Mouse (Mus musculus) neural tube, embryonic 13.5 days (tissue): Measurements from ENCODE around the gene Rictor. TPM values are rescaled to one million over a fixed set of nuclear protein-coding genes. Genes with fewer than 3 reads are reported as not detected.

Experiments used
- ATAC-seq: fragments of 200-750 bp; cut with Nextera tagmentation; 2 replicates; pipeline ENCODE4 v1.8.0; 2017; ENCODE audit warnings: low read depth, mild to moderate bottlenecking, moderate TSS enrichment, moderate library complexity
- H3K27ac ChIP-seq: fragments of 300-500 bp; sonication (generic); replicated peaks from 2 replicates; pipeline ENCODE4 v1.5.1; 2015; ENCODE audit warnings: moderate library complexity, mild to moderate bottlenecking, inconsistent platforms
- H3K27me3 ChIP-seq: fragments of 300-500 bp; sonication (generic); 2 replicates; pipeline ENCODE4 v1.6.1; 2015; ENCODE audit warnings: mild to moderate bottlenecking, inconsistent platforms
- H3K36me3 ChIP-seq: fragments of 300-500 bp; sonication (generic); 2 replicates; pipeline ENCODE4 v1.6.1; 2015; ENCODE audit warnings: mild to moderate bottlenecking, inconsistent platforms
- H3K4me1 ChIP-seq: fragments of 300-500 bp; sonication (generic); replicated peaks from 2 replicates; pipeline ENCODE4 v1.6.1; 2015; ENCODE audit warnings: inconsistent platforms
- H3K4me2 ChIP-seq: fragments of 300-500 bp; sonication (generic); 2 replicates; pipeline ENCODE4 v1.6.1; 2015; ENCODE audit warnings: inconsistent platforms, mild to moderate bottlenecking, moderate library complexity
- H3K4me3 ChIP-seq: fragments of 300-500 bp; sonication (generic); 2 replicates; pipeline ENCODE4 v1.5.1; 2015; ENCODE audit warnings: mild to moderate bottlenecking, inconsistent platforms
- H3K9ac ChIP-seq: fragments of 300-500 bp; sonication (generic); 2 replicates; pipeline ENCODE4 v1.6.1; 2015; ENCODE audit warnings: moderate library complexity, mild to moderate bottlenecking, inconsistent platforms
- H3K9me3 ChIP-seq: fragments of 300-500 bp; sonication (generic); 2 replicates; pipeline ENCODE4 v1.6.1; 2016; ENCODE audit warnings: inconsistent platforms
- WGBS: fragments of 180-500 bp; shearing (Covaris S2); methylation state at CpG from one replicate; pipeline ENCODE4 v1.1.7; 2015; 5-methylcytosine and 5-hydroxymethylcytosine counted together
- polyA plus RNA-seq: library from polyadenylated mRNA; unstranded; fragments of >200 nt; fragmentation: Nextera tagmentation; extraction: Ambion mirVana; gene quantifications from 2 replicates; pipeline ENCODE4 v1.2.1, GENCODE M21; 2015

The Rictor gene
- polyA plus RNA-seq, 1 experiment from 2014 or later = 49.4 TPM

DNA sequence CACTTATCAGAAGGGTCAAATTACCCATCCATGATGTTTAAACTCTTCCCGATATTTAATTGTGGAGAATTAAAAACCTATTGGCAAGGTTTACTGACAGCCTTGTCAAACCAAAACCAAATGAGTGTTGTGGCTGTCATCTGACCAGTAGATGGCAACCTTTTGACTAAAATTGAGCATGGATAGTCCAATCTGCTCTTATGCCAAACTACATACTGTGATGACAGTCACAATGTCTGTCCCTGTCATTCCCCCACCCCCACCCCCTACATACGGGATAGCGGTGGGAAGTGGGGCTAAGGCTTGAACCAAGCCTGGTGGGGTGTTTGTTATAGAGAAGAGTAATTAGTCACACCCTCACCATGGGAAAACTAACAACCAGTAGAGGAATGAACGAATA, 132.0 kb downstream of the Rictor start:
- H3K4me1 ChIP-seq = no peaks in the 10 kb centered on the region
- H3K27me3 ChIP-seq = no peaks in the 10 kb centered on the region
- no peaks in the 10 kb centered on the region; the same call in 1 of the 2 replicates for H3K9me3 ChIP-seq
- no peak overlapping the region for H3K4me3 ChIP-seq
- no peak overlapping the region for H3K9ac ChIP-seq
- H3K4me2 ChIP-seq = no peak overlapping the region
- WGBS = 54% methylated on average over 4 of the region's 4 CpGs
- no peak overlapping the region for H3K27ac ChIP-seq
- peak; percentile 32; the same call in 1 of the 2 replicates for ATAC-seq
- H3K36me3 ChIP-seq = no peaks in the 10 kb centered on the region

DNA sequence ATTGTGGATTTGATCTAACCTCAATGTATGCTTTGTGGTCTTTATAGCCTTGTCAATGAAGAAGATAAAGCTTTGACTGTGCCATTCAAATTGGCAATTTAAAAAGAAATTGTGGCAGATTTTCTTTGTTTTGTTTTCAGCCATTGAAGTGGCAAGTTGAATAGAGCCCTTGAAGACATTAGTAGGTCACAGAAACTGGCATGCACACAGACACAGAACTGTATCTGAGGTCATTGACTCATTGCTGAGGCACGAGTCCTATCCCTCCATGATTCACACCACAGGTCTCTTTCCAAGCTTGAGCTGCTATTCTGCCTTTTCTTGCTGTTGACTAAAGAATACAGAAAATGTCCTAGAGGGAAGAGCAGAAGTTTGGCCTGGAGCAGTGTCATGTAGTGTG, 141.7 kb downstream of the Rictor start:
- no peak overlapping the region for H3K4me2 ChIP-seq
- 31% methylated on average over 1 of the region's 1 CpGs for WGBS
- ATAC-seq = no peak
- H3K9ac ChIP-seq = no peak overlapping the region
- H3K27ac ChIP-seq = no peak overlapping the region
- no peaks in the 10 kb centered on the region for H3K4me1 ChIP-seq
- no peaks in the 10 kb centered on the region for H3K27me3 ChIP-seq
- no peaks in the 10 kb centered on the region for H3K36me3 ChIP-seq
- H3K9me3 ChIP-seq = no peaks in the 10 kb centered on the region
- H3K4me3 ChIP-seq = no peak overlapping the region

Other genes starting within 250 kb of the Rictor start
- gene Fyb, start 185.5 kb upstream of the Rictor start, polyA plus RNA-seq = 2.9 and 4.5 TPM in 2 replicates
- gene Osmr, start 166.6 kb downstream of the Rictor start, polyA plus RNA-seq = 1.2 and 1.7 TPM in 2 replicates